Mouse (Mus musculus) c-Kit-positive CD71-negative TER-119-negative erythroid progenitor cells, embryonic 14.5 days (primary cell): ENCODE measurements around the gene Slc5a1.

Source experiments
- DNase-seq: peaks from one replicate; pipeline ENCODE4 v3.0.0-alpha.2; 2013; ENCODE audit warnings: low read depth

Slc5a1 gene

DNA sequence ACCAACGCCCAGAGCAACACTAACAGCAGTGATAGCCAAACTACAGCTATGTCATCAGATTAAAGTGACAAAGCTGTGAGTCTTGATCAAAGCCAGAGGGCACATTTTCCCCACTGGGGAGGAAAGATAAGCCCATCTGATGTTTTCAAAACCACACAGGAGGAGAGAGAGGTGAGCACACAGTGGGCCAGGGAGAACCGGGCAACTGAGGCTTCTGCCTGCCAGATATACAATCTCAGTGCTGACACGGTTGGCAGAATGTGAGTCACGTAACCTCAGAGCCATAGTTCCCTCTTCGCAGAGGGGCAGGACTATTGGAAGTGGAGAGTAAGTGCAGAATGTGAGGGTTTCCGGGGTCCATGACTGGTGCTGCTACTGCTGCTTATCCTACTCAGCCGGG lies 89.5 kb downstream of the Slc5a1 start:
- peak; percentile 14 for DNase-seq

DNA sequence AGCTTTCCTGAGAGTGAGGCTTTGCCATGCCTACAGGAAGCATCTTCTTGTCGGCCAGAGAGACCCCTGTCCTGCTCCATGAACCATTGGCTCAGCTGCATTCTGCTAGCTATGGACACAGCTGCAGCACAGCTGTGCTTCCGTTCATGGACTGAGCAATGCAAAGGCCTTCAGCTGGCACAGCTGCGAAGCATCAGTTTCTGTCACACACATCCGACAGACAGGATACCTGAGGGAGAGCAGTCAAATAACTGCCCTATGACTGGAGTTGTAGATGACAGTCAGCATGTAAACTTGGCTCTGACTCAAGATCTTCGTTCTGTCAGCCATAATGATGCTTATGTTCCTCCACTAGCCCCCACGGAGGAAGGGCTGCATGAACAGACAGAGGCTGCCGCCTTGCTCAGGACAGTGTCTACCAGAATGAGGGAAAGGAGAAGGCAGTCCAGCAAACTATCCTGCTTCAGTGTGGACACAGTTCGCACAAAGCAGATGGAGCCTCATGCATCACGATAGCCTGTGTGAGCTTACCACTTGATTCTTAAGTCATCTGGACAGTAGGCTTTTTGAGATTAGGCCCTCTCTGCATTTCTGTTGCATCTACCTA lies 91.3 kb downstream of the Slc5a1 start:
- DNase-seq: no peak

DNA sequence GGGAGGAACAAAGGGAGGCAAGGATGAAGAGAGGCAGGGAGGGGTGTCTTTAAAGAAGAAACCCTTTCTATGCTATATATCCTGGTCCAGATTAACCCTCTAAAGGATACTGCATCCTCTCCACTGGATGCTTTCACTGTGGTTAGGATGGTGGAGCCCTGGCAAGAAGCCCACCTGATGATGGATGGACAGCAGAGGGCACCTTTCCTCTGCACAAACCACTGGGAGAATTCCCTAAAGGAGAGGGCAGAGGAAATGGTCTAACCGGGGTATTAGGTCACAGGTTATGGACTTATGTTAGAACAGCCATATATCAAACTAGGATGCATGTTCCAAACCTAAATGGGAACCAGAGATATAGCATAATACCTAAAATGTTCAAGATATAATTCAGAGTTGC lies 96.1 kb downstream of the Slc5a1 start:
- no peak for DNase-seq

DNA sequence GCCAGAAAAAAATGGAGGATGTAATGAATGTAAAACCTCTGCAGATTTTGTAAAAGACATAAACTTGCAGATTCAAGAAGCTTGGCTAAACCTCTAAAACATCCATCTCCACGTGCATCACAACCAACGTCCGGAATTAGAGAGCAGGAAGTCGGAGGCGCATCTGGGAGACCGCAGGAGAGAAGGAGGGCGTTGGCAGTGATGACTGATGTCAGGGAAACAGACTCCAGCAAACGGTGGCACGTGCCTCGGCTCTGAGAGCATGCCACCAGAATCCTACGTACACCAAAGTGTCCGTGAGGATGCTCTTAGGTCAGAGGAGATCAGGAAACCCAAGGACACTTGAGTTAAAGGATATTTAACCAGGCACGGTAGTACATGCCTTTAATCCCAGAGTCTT lies 97.7 kb downstream of the Slc5a1 start:
- no peak for DNase-seq

DNA sequence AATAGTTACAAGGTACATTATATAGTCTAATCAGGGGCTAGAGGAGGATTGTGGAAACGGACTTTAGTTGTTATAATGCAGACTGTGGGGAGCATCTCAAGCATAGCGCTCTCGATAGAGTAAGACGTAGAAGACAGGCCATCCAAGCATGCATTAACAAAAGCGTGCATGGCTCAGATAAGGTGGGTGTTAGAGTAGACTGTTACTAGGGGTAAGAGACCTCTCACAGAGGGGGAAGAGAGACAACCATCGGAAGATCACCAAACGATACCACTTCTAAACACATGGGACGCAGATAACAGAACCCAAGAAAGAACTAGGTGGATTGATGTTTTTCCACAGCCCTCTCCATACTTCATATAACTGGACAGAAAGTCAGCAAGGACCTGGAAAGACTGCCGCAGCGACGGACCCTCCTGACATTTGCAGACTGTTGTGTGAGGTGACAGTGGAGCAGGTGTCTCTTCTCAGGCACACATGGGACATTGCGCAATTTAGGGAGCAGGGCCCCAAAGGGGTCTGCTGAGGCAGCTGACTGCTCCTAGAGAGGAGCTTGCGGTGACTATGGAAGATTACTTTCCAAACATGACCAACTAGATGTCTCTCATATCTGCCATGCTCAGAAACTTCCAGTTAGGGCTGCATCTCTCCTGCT lies 98.6 kb downstream of the Slc5a1 start:
- DNase-seq: no peak

DNA sequence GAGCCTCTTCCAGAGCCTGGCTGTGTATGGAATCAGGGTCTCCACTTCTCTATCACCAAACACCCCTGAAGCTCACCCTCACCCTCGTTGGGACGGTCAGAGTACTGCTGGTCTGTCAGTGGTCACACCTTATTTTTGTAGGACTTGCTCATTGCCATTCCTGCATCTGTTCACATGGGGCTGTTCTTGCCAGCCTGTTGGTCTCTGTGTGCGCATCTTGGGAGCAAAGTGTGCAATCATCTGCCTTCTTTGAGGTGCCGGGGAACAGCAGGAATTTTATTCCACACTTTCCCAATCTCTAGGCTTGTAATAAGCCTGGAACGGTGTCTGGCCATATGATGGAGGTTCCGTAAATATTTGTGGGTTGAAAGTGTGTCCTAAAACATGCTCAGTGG lies 99.1 kb downstream of the Slc5a1 start:
- no peak for DNase-seq

DNA sequence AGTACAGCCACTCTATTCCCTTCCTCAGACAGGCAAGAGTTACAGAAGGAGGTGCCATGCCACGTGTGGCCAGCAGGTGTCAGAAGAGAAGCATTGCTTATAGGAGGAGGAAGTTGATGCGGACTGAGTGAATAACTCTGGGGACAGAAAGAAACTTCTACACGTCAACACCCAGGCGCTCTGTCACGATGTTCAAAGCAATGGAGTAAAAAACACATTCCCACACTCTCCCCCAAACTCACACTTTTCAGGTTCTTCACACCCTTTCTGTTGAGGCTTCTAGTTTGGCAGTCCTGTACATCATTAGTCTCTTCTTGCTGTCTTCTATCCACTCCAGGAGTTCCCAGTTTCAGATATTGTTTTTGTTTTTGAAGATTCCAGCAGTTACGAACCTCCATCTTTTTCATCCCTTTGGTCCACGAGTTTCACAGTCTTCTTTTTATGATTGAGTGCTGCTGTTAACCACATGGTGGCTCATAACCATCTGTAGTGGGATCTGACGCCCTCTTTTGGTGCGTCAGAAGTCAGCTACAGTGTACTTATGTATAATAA lies 99.7 kb downstream of the Slc5a1 start:
- DNase-seq: peak; percentile 81

DNA sequence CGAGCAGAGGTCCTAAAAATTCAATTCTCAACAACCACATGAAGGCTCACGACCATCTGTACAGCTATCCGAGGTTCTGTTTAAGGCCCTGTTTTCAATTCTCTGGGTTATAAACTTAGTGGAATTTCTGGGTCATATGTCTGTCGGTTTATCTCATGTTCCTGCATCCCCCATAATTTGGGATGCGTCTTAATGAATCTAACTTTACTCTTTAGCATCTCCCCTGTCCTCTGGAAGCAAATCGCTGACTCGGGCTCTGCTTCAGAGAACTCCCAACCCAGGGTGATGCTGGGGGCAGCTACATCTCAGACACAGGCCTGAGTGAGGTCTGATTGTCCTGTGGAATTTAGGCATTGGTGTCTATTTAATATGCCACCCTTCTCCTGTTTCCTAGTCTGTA lies 100.3 kb downstream of the Slc5a1 start:
- no peak for DNase-seq

DNA sequence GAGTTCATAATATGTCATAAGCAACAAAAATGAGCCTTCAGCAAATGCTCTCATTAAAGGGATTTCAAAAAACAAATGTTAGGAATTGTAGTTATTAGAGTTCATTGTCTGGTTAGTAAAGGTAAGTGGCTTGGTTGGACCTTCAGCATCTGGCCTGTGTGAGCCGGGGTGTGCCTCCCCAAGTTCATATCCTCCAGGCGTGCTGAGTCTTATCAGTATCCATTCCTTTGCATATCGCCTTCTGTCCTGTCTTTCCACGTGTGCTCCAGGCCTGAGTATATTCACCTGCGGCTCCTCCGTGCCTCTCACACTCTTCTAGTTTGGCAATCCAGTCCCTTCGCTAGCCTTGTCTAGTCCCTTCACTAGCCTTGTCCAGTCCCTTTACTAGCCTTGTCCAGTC lies 102.3 kb downstream of the Slc5a1 start:
- no peak for DNase-seq

DNA sequence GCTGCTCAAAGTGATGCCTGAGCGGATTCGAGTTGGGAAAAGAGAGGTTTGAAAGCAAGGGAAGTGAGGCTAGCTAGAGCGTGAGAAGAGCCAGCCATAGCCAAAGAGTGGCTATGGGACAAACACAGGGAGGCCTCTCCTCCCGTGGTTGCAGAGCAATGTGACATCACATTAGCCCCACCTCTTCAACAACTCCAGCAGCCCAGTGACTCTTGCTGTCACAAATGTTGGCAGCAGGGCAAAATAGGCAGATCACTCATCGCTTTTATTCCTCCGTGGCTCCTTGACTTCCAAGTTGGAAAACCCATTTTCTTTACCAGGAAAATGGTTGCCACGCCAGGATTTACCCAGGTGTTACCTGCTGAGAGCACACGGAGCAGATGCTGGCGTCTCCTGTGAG lies 103.1 kb downstream of the Slc5a1 start:
- DNase-seq: no peak

DNA sequence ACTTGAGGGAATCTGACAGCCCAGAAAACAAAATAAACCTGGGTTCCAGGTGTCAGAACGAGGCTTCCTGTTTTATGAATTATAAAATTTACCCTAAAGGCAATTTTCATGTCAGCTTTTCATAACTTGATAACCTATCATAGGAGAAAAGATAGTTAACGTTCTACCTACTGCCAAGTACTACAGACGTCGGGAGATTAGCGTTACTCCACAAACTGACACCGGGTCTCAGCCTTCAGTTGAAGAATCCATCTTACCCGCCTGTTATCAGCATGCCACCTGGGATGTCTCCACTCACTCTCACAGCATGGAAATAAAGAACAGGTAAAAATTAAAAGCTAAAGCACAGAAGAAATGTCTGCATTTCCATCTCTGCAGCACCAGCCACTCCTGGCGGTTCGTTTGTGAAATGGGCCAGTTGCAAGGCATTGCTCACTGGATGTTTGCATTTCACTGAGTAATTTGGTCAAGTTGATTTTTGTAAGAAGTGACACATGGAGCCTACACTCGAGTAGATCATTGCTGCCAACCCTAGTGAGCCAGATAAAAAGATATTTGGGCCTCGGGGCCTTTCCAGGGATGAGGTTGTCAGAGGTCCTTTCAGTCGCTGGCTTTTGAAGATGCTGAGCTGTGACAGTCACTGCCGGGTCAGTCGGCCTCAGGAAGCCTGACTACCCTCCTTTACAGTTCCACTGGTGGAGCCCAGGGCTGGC lies 104.7 kb downstream of the Slc5a1 start:
- DNase-seq: no peak

DNA sequence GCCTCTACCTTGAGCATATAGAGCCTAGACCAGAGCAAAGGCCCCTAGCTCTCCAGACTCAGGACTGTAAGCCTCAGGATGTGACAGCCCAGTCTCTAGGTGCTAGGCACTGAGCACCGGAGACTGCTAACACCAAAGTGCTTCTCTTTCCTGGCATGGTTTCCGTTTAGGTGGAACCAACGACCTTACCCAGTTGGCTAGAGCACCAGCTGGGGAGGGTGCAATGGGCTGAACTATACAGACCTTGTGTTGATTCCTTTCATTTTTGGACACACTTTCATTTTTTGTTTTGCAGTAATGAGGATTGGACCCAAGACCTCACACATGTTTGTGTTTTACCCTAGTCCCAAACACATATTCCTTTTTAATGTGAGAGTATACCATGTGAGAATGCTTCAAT lies 106.5 kb downstream of the Slc5a1 start:
- no peak for DNase-seq

DNA sequence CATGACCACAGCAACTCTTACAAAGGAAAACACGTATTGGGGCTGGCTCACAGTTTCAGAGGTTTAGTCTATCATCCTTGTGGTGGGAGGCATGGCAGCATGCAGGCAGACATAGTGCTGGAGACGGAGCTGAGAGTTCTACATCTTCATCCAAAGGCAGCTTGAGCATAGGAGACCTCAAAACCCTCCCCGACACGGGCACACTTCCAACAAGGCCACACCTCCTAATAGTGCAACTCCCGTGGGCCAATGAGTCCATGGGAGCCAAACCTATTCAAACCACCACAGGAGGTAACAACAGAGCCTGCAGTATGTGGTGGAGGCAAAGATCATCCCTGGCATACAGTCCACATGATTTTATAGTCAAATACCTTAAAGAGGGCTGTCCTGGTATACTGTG lies 107.2 kb downstream of the Slc5a1 start:
- no peak for DNase-seq
